Mouse (Mus musculus): ENCODE data around the gene Rab5if. TPM values are rescaled to one million over a fixed set of nuclear protein-coding genes. Genes with fewer than 3 reads are reported as not detected.
A peak's percentile ranks its signal among the peaks of the same experiment; 100 is the strongest.
"Not testable (repeated sequence)": the region's sequence is repeated elsewhere in the genome, so short reads cannot be mapped to it uniquely, and the experiment has no call there.

Gene Rab5if
- polyA plus RNA-seq, 1 experiment from 2014 or later: 190 TPM

GRCm38 (mm10) chr2:156848526-156849182 is 14.3 kb upstream of the Rab5if start:
- no peaks in the 10 kb centered on the region for H3K9me3 ChIP-seq (replicated peaks; ENCODE audit: control insufficient read depth, low read length)
- no peak for ATAC-seq (ENCODE audit: insufficient read depth, low FRiP score)
- H3K4me2 ChIP-seq (ENCODE audit: low read depth, low read length): no peak overlapping the region
- peaks cover 31% of the 10 kb centered on the region for H3K4me1 ChIP-seq (ENCODE audit: control insufficient read depth, insufficient read depth, low read length)
- H3K36me3 ChIP-seq (ENCODE audit: control insufficient read depth, insufficient read depth, low read length): peaks cover 16% of the 10 kb centered on the region; the same call in 1 of the 2 replicates
- H3K27ac ChIP-seq (ENCODE audit: low read length): no peak overlapping the region
- WGBS: 83% methylated on average over 6 of the region's 6 CpGs
- H3K4me3 ChIP-seq (replicated peaks; ENCODE audit: low read length): no peak overlapping the region
- no peak overlapping the region for H3K9ac ChIP-seq (ENCODE audit: low read length)
- no peaks in the 10 kb centered on the region for H3K27me3 ChIP-seq (ENCODE audit: control insufficient read depth, insufficient read depth, low read length)

- 79% methylated on average over 5 of the region's 5 CpGs for WGBS
- peaks cover 16% of the 10 kb centered on the region for H3K4me1 ChIP-seq (ENCODE audit: control insufficient read depth, insufficient read depth, low read length)
- no peak overlapping the region for H3K27ac ChIP-seq (ENCODE audit: low read length)
- H3K9ac ChIP-seq (ENCODE audit: low read length): no peak overlapping the region
- H3K27me3 ChIP-seq (ENCODE audit: control insufficient read depth, insufficient read depth, low read length): no peaks in the 10 kb centered on the region
- no peak for ATAC-seq (ENCODE audit: insufficient read depth, low FRiP score)
- no peaks in the 10 kb centered on the region for H3K9me3 ChIP-seq (replicated peaks; ENCODE audit: control insufficient read depth, low read length)
- H3K36me3 ChIP-seq (ENCODE audit: control insufficient read depth, insufficient read depth, low read length): peaks cover 16% of the 10 kb centered on the region; the same call in 1 of the 2 replicates
- H3K4me3 ChIP-seq (replicated peaks; ENCODE audit: low read length): no peak overlapping the region
- H3K4me2 ChIP-seq (ENCODE audit: low read depth, low read length): no peak overlapping the region
Measured at GRCm38 (mm10) chr2:156850505-156850904, 12.4 kb upstream of the Rab5if start.

GRCm38 (mm10) chr2:156853584-156853983 is 9.3 kb upstream of the Rab5if start:
- not testable (repeated sequence) for H3K9me3 ChIP-seq (replicated peaks; ENCODE audit: control insufficient read depth, low read length); H3K27ac ChIP-seq (ENCODE audit: low read length); H3K27me3 ChIP-seq (ENCODE audit: control insufficient read depth, insufficient read depth, low read length); H3K4me3 ChIP-seq (replicated peaks; ENCODE audit: low read length); H3K9ac ChIP-seq (ENCODE audit: low read length); H3K4me2 ChIP-seq (ENCODE audit: low read depth, low read length); H3K4me1 ChIP-seq (ENCODE audit: control insufficient read depth, insufficient read depth, low read length); ATAC-seq (ENCODE audit: insufficient read depth, low FRiP score)
- WGBS: 82% methylated on average over 8 of the region's 13 CpGs
- H3K36me3 ChIP-seq (ENCODE audit: control insufficient read depth, insufficient read depth, low read length): peaks cover 16% of the 10 kb centered on the region; the same call in 1 of the 2 replicates

GRCm38 (mm10) chr2:156853999-156854771 is 8.7 kb upstream of the Rab5if start:
- ATAC-seq (ENCODE audit: insufficient read depth, low FRiP score); H3K27ac ChIP-seq (ENCODE audit: low read length); H3K4me3 ChIP-seq (replicated peaks; ENCODE audit: low read length); H3K27me3 ChIP-seq (ENCODE audit: control insufficient read depth, insufficient read depth, low read length); H3K9ac ChIP-seq (ENCODE audit: low read length); H3K4me1 ChIP-seq (ENCODE audit: control insufficient read depth, insufficient read depth, low read length); H3K9me3 ChIP-seq (replicated peaks; ENCODE audit: control insufficient read depth, low read length); H3K4me2 ChIP-seq (ENCODE audit: low read depth, low read length): not testable (repeated sequence)
- WGBS: 40% methylated on average over 13 of the region's 13 CpGs
- H3K36me3 ChIP-seq (ENCODE audit: control insufficient read depth, insufficient read depth, low read length): peaks cover 16% of the 10 kb centered on the region; the same call in 1 of the 2 replicates

GRCm38 (mm10) chr2:156856311-156856710 is 6.6 kb upstream of the Rab5if start:
- Histone ChIP-seq H3K9me3 (replicated peaks; ENCODE audit: control insufficient read depth, low read length) (no peaks in the 10 kb centered on the region), H3K4me3 (replicated peaks; ENCODE audit: low read length) (no peak overlapping the region), H3K4me1 (ENCODE audit: control insufficient read depth, insufficient read depth, low read length) (peaks cover 6% of the 10 kb centered on the region), H3K27me3 (ENCODE audit: control insufficient read depth, insufficient read depth, low read length) (no peaks in the 10 kb centered on the region), H3K9ac (ENCODE audit: low read length) (no peak overlapping the region), H3K27ac (ENCODE audit: low read length) (no peak overlapping the region), H3K36me3 (ENCODE audit: control insufficient read depth, insufficient read depth, low read length) (peaks cover 7% of the 10 kb centered on the region; the same call in 1 of the 2 replicates), H3K4me2 (ENCODE audit: low read depth, low read length) (no peak overlapping the region)
- 92% methylated on average over 1 of the region's 1 CpGs for whole genome bisulfite sequencing
- no peak for ATAC-seq (ENCODE audit: insufficient read depth, low FRiP score)

GRCm38 (mm10) chr2:156857385-156857791 is 5.5 kb upstream of the Rab5if start:
- ATAC-seq (ENCODE audit: insufficient read depth, low FRiP score): no peak
- 49% methylated on average over 3 of the region's 3 CpGs for WGBS
- Histone ChIP-seq H3K36me3 (ENCODE audit: control insufficient read depth, insufficient read depth, low read length) (no peaks in the 10 kb centered on the region), H3K9me3 (replicated peaks; ENCODE audit: control insufficient read depth, low read length) (no peaks in the 10 kb centered on the region), H3K27ac (ENCODE audit: low read length) (peak overlapping the region; percentile 5; the same call in 1 of the 2 replicates), H3K4me1 (ENCODE audit: control insufficient read depth, insufficient read depth, low read length) (peaks cover 12% of the 10 kb centered on the region), H3K4me2 (ENCODE audit: low read depth, low read length) (no peak overlapping the region), H3K4me3 (replicated peaks; ENCODE audit: low read length) (no peak overlapping the region), H3K27me3 (ENCODE audit: control insufficient read depth, insufficient read depth, low read length) (no peaks in the 10 kb centered on the region), H3K9ac (ENCODE audit: low read length) (no peak overlapping the region)

- ATAC-seq (ENCODE audit: insufficient read depth, low FRiP score): no peak
- 72% methylated on average over 2 of the region's 2 CpGs for WGBS
- Histone ChIP-seq H3K4me2 (ENCODE audit: low read depth, low read length) (no peak within 1 kb of the TSS), H3K9me3 (replicated peaks; ENCODE audit: control insufficient read depth, low read length) (no peaks in the 10 kb centered on the region), H3K27ac (ENCODE audit: low read length) (peak within 1 kb of the TSS; percentile 75), H3K27me3 (ENCODE audit: control insufficient read depth, insufficient read depth, low read length) (no peaks in the 10 kb centered on the region), H3K36me3 (ENCODE audit: control insufficient read depth, insufficient read depth, low read length) (no peaks in the 10 kb centered on the region), H3K4me3 (replicated peaks; ENCODE audit: low read length) (no peak within 1 kb of the TSS), H3K9ac (ENCODE audit: low read length) (no peak within 1 kb of the TSS), H3K4me1 (ENCODE audit: control insufficient read depth, insufficient read depth, low read length) (peaks cover 12% of the 10 kb centered on the region)
Measured at GRCm38 (mm10) chr2:156857835-156858234, 5.1 kb upstream of the Rab5if start, which contains the start of gene 4930518I15Rik. Gene 4930518I15Rik, minus strand, starts transcription at chr2:156857946.

GRCm38 (mm10) chr2:156858671-156859070 is 4.3 kb upstream of the Rab5if start:
- Histone ChIP-seq H3K36me3 (ENCODE audit: control insufficient read depth, insufficient read depth, low read length) (no peaks in the 10 kb centered on the region), H3K27me3 (ENCODE audit: control insufficient read depth, insufficient read depth, low read length) (no peaks in the 10 kb centered on the region), H3K9ac (ENCODE audit: low read length) (no peak overlapping the region), H3K4me1 (ENCODE audit: control insufficient read depth, insufficient read depth, low read length) (peaks cover 12% of the 10 kb centered on the region), H3K27ac (ENCODE audit: low read length) (peak overlapping the region; percentile 75), H3K9me3 (replicated peaks; ENCODE audit: control insufficient read depth, low read length) (no peaks in the 10 kb centered on the region), H3K4me3 (replicated peaks; ENCODE audit: low read length) (no peak overlapping the region), H3K4me2 (ENCODE audit: low read depth, low read length) (no peak overlapping the region)
- 38% methylated on average over 7 of the region's 7 CpGs for WGBS
- ATAC-seq (ENCODE audit: insufficient read depth, low FRiP score): no peak
